Mouse (Mus musculus): ENCODE measurements around the gene Srp9. TPM values are rescaled to one million over a fixed set of nuclear protein-coding genes. Genes with fewer than 3 reads are reported as not detected.

The Srp9 gene
- polyA plus RNA-seq, 1 experiment from 2014 or later, result 153 TPM

DNA sequence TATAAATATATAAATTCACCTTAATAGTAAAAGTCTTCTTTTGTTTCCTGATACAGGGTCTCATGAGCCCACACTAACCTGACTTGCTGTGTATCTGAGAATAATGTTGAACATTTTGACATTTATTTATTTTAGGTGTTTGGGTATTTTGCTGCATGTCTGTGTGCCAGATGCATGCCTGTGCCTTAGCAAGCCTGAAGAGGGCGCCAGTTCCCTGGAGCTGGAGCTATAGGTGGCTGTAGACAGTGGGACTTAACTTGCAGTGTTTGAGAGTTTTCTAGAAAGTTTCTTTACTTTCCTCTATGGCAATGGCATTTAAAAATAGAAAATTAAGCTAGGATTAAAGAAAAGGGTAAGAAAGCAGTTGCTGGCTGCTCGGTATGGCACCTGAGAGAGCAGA lies 6.3 kb downstream of the Srp9 start:
- WGBS, result 51% methylated on average over 2 of the region's 2 CpGs
- Histone ChIP-seq H3K9ac (replicated peaks; ENCODE audit: low read depth, low read length) (no peak overlapping the region), H3K4me3 (ENCODE audit: low read depth, low read length) (no peak overlapping the region), H3K27me3 (ENCODE audit: control insufficient read depth, insufficient read depth, low read length) (no peaks in the 10 kb centered on the region), H3K36me3 (ENCODE audit: control insufficient read depth, insufficient read depth, low read length) (peaks cover 19% of the 10 kb centered on the region), H3K27ac (ENCODE audit: low read depth, low read length) (no peak overlapping the region), H3K4me1 (ENCODE audit: control insufficient read depth, insufficient read depth, low read length) (peaks cover 4% of the 10 kb centered on the region), H3K4me2 (ENCODE audit: low read depth, low read length) (no peak overlapping the region), H3K9me3 (ENCODE audit: control insufficient read depth, low read length) (no peaks in the 10 kb centered on the region)
- ATAC-seq (ENCODE audit: low read depth), result no peak

DNA sequence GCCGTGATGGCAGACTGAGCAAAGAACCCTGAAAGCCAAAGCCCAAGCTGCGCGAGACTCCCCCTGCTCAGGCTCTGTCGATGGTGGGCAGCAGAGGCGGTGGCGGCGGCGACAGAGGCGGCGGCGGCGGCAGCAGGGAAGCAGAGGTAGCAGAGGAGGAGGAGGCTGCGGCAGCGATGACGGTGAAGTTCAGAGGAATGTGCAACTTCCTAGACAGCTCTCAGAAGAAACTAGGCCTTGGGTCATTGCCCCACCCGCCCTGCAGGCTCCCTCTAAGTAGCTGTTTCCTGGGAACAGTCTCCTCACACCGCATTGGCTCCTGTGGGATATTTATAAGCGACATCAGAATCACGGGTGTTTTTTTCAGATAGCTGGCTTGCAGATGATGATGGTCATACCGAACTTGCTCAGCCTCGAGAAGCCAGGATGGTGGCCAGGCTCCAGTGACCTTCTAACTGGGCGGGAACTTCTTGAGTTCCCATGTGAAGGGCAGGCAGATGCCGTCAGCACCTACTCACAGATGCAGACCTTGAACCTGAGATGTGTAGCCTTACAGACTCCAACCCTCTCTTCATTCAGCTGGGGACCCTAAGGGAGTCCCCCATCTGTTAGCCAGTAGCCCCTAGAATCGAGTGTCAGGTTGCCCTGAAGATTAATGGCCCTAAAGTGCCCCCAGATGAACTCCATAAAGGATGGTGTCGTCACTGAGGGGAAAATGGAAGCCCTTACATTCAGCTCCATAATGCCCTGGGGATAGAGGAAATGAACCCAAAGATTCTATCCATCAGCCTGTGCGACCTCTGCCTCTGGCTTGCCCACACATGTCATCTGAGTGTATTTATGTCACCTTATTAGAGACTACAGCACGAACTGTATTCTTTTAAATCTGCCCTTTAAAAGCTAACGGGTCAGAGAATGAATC lies 12.9 kb downstream of the Srp9 start:
- 51% methylated on average over 27 of the region's 28 CpGs for WGBS
- Histone ChIP-seq H3K9ac (replicated peaks; ENCODE audit: low read depth, low read length) (no peak overlapping the region), H3K27ac (ENCODE audit: low read depth, low read length) (no peak overlapping the region), H3K4me2 (ENCODE audit: low read depth, low read length) (no peak overlapping the region), H3K27me3 (ENCODE audit: control insufficient read depth, insufficient read depth, low read length) (no peaks in the 10 kb centered on the region), H3K36me3 (ENCODE audit: control insufficient read depth, insufficient read depth, low read length) (peaks cover 3% of the 10 kb centered on the region; the same call in 1 of the 2 replicates), H3K4me3 (ENCODE audit: low read depth, low read length) (no peak overlapping the region), H3K4me1 (ENCODE audit: control insufficient read depth, insufficient read depth, low read length) (no peaks in the 10 kb centered on the region), H3K9me3 (ENCODE audit: control insufficient read depth, low read length) (no peaks in the 10 kb centered on the region)
- no peak for ATAC-seq (ENCODE audit: low read depth)

DNA sequence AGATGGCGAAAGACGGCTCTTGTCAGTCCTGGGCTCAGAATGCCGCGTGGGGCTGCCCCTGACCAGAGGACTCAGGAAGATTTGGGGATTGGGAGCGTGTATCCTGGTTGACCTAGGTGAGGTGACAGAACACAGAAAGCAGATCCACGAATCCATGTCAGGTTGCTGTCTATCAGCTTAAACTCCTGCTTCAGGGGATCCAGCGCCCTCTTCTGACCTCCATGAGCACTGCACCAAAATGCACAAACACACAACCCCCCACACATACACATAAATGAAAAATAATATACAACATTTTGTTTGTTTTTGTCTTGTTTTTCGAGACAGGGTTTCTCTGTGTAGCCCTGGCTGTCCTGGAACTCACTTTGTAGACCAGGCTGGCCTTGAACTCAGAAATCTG lies 13.6 kb downstream of the Srp9 start:
- no peak overlapping the region for H3K4me3 ChIP-seq (ENCODE audit: low read depth, low read length)
- H3K27ac ChIP-seq (ENCODE audit: low read depth, low read length), result no peak overlapping the region
- no peak overlapping the region for H3K9ac ChIP-seq (replicated peaks; ENCODE audit: low read depth, low read length)
- no peaks in the 10 kb centered on the region for H3K36me3 ChIP-seq (ENCODE audit: control insufficient read depth, insufficient read depth, low read length)
- H3K4me1 ChIP-seq (ENCODE audit: control insufficient read depth, insufficient read depth, low read length), result no peaks in the 10 kb centered on the region
- H3K9me3 ChIP-seq (ENCODE audit: control insufficient read depth, low read length), result no peaks in the 10 kb centered on the region
- ATAC-seq (ENCODE audit: low read depth), result no peak
- no peaks in the 10 kb centered on the region for H3K27me3 ChIP-seq (ENCODE audit: control insufficient read depth, insufficient read depth, low read length)
- 59% methylated on average over 8 of the region's 8 CpGs for WGBS
- no peak overlapping the region for H3K4me2 ChIP-seq (ENCODE audit: low read depth, low read length)

DNA sequence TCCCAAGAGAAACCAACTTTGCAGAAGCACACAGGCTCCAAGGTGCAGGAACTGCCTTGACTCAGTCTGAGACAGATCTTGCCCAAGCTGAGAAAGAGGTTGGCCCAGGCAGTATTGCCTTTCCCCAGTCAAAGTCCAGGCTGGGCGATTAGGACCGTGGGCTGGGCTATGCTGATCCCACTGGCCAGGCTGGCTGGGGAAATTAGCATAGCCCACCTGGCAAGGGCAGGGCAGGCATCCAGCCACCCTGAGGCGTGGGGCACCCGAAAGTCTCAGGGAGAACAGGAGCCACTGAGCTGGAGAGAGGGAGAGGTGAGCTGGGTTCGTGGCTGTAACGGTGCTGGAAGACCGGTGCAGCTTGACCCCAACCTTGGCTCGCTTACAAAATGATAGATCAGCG lies 15.4 kb downstream of the Srp9 start:
- Histone ChIP-seq H3K4me3 (ENCODE audit: low read depth, low read length) (no peak overlapping the region), H3K4me1 (ENCODE audit: control insufficient read depth, insufficient read depth, low read length) (no peaks in the 10 kb centered on the region), H3K9me3 (ENCODE audit: control insufficient read depth, low read length) (no peaks in the 10 kb centered on the region), H3K4me2 (ENCODE audit: low read depth, low read length) (no peak overlapping the region), H3K36me3 (ENCODE audit: control insufficient read depth, insufficient read depth, low read length) (no peaks in the 10 kb centered on the region), H3K9ac (replicated peaks; ENCODE audit: low read depth, low read length) (no peak overlapping the region), H3K27ac (ENCODE audit: low read depth, low read length) (no peak overlapping the region), H3K27me3 (ENCODE audit: control insufficient read depth, insufficient read depth, low read length) (no peaks in the 10 kb centered on the region)
- WGBS, result 35% methylated on average over 9 of the region's 9 CpGs
- no peak for ATAC-seq (ENCODE audit: low read depth)

DNA sequence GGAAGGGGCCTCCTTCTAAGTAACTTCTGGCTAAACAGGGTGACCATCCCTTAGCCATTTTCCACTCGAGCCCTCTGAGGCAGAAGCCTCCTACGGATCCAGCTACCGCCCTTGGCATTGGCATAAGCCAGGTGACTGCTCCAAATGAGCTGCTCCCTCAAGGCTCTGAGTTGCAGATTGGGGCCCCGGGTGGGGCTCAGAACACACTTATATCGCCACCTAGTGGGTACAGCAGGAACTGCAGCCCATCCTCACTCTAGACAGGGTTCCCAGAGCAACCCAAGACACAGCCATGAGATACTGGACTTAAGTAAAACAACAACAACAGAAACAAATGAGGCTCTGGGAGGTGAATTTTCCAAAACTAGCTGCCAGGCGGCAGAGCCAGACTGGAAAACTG lies 15.8 kb downstream of the Srp9 start:
- Histone ChIP-seq H3K4me3 (ENCODE audit: low read depth, low read length) (no peak overlapping the region), H3K9ac (replicated peaks; ENCODE audit: low read depth, low read length) (no peak overlapping the region), H3K27ac (ENCODE audit: low read depth, low read length) (no peak overlapping the region), H3K27me3 (ENCODE audit: control insufficient read depth, insufficient read depth, low read length) (no peaks in the 10 kb centered on the region), H3K4me1 (ENCODE audit: control insufficient read depth, insufficient read depth, low read length) (no peaks in the 10 kb centered on the region), H3K4me2 (ENCODE audit: low read depth, low read length) (no peak overlapping the region), H3K36me3 (ENCODE audit: control insufficient read depth, insufficient read depth, low read length) (no peaks in the 10 kb centered on the region), H3K9me3 (ENCODE audit: control insufficient read depth, low read length) (no peaks in the 10 kb centered on the region)
- 5% methylated on average over 6 of the region's 6 CpGs for WGBS
- ATAC-seq (ENCODE audit: low read depth), result peak; percentile 86; the same call in 1 of the 2 replicates

DNA sequence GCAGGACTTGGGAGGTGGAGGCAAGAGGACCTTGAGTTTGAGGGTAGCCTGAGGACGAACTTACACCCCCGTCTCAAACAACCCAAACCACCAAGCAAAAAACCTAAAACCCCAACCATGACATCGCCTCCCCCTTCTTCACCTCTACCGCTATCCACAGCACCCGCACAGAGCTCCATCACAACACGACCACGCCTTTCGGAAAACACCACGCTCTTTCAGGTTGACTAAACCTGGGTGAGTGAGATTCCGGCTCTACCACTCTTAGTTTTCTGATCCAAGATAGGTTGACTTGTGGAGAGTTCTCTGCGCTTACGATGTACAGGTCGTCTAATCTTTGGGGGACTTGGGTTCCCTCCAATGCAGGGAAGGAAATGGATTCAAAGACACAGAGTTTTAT lies 18.2 kb downstream of the Srp9 start:
- no peak for ATAC-seq (ENCODE audit: low read depth)
- Histone ChIP-seq H3K4me2 (ENCODE audit: low read depth, low read length) (no peak overlapping the region), H3K27me3 (ENCODE audit: control insufficient read depth, insufficient read depth, low read length) (no peaks in the 10 kb centered on the region), H3K4me1 (ENCODE audit: control insufficient read depth, insufficient read depth, low read length) (no peaks in the 10 kb centered on the region), H3K9ac (replicated peaks; ENCODE audit: low read depth, low read length) (no peak overlapping the region), H3K27ac (ENCODE audit: low read depth, low read length) (no peak overlapping the region), H3K9me3 (ENCODE audit: control insufficient read depth, low read length) (no peaks in the 10 kb centered on the region), H3K36me3 (ENCODE audit: control insufficient read depth, insufficient read depth, low read length) (no peaks in the 10 kb centered on the region), H3K4me3 (ENCODE audit: low read depth, low read length) (no peak overlapping the region)
- WGBS, result 93% methylated on average over 13 of the region's 13 CpGs

DNA sequence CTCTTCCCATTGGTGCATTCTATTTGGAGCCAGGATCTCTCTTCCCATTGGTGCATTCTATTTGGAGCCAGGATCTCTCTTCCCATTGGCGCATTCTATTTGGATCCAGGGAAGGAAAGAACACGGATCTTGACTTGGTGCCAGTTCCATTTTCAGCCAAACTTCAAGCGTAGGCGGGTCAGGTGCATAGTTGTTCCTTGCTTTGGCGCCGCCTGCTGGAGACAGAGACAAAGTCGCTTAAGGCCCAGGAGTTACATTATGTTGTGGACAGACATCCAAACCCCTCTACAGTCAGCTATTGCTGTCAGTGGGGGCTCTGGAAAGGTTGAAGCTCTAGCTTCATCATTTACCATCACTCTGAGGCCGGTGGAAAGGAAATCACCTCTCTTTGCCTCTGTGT lies 18.8 kb downstream of the Srp9 start:
- WGBS, result 83% methylated on average over 8 of the region's 8 CpGs
- no peak overlapping the region for H3K4me3 ChIP-seq (ENCODE audit: low read depth, low read length)
- no peaks in the 10 kb centered on the region for H3K27me3 ChIP-seq (ENCODE audit: control insufficient read depth, insufficient read depth, low read length)
- no peaks in the 10 kb centered on the region for H3K36me3 ChIP-seq (ENCODE audit: control insufficient read depth, insufficient read depth, low read length)
- H3K9ac ChIP-seq (replicated peaks; ENCODE audit: low read depth, low read length), result no peak overlapping the region
- H3K27ac ChIP-seq (ENCODE audit: low read depth, low read length), result no peak overlapping the region
- H3K4me2 ChIP-seq (ENCODE audit: low read depth, low read length), result no peak overlapping the region
- no peak for ATAC-seq (ENCODE audit: low read depth)
- no peaks in the 10 kb centered on the region for H3K9me3 ChIP-seq (ENCODE audit: control insufficient read depth, low read length)
- H3K4me1 ChIP-seq (ENCODE audit: control insufficient read depth, insufficient read depth, low read length), result no peaks in the 10 kb centered on the region

DNA sequence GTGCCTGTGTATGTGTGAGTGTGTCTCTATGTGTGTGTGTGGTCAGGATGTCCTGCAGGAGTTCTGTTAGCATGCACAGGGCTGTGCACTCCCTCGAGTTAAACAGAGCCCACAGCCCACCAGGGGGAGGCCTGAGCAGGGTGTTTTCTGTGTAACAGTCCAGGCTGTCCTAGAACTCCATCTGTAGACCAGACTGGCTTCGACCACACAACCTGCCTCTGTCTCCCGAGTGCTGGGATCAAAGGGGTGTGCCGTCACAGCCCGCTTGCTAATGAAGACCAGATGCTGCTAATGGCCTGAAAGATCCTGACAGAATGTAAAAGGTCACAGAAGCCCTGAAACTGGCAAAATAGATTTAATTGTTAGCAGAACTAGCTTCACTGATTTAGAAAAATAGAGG lies 21.0 kb downstream of the Srp9 start:
- no peaks in the 10 kb centered on the region for H3K27me3 ChIP-seq (ENCODE audit: control insufficient read depth, insufficient read depth, low read length)
- H3K4me3 ChIP-seq (ENCODE audit: low read depth, low read length), result no peak overlapping the region
- ATAC-seq (ENCODE audit: low read depth), result no peak
- H3K9me3 ChIP-seq (ENCODE audit: control insufficient read depth, low read length), result no peaks in the 10 kb centered on the region
- no peaks in the 10 kb centered on the region for H3K36me3 ChIP-seq (ENCODE audit: control insufficient read depth, insufficient read depth, low read length)
- H3K4me2 ChIP-seq (ENCODE audit: low read depth, low read length), result no peak overlapping the region
- H3K9ac ChIP-seq (replicated peaks; ENCODE audit: low read depth, low read length), result no peak overlapping the region
- 48% methylated on average over 5 of the region's 5 CpGs for WGBS
- H3K4me1 ChIP-seq (ENCODE audit: control insufficient read depth, insufficient read depth, low read length), result no peaks in the 10 kb centered on the region
- no peak overlapping the region for H3K27ac ChIP-seq (ENCODE audit: low read depth, low read length)

DNA sequence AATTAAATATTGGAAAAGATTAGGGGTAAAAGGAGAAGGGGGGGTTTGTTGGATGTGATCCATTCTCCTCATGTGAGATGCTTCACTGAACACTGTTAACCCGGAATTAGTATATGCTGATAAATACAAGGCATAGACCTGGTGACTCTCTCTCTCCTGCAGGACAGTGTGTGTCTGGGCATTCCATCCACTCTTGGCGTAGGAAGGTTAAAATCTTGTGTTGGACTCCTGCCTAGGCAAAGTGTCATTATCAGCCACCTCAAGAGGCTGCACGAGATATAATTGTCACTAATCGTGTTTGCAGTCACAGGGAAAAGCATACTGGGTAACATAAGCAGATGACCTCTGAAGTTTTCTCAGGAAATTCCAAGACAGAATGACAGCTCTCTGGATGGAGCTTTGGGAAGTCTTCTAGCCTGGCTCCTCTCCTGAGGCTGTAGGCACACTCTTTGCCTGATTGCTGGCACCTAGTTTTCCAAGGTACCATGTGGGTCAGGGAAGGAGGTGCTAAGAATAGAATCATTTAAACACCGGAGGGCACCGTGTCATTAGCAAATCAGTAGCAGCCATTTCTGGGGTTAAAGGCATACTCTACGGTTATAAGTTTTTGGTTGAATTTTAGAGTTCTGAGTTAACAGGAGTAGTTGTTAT lies 24.5 kb downstream of the Srp9 start:
- WGBS, result 83% methylated on average over 7 of the region's 7 CpGs
- H3K9me3 ChIP-seq (ENCODE audit: control insufficient read depth, low read length), result no peaks in the 10 kb centered on the region
- no peaks in the 10 kb centered on the region for H3K4me1 ChIP-seq (ENCODE audit: control insufficient read depth, insufficient read depth, low read length)
- no peak overlapping the region for H3K27ac ChIP-seq (ENCODE audit: low read depth, low read length)
- no peak for ATAC-seq (ENCODE audit: low read depth)
- H3K4me3 ChIP-seq (ENCODE audit: low read depth, low read length), result no peak overlapping the region
- H3K27me3 ChIP-seq (ENCODE audit: control insufficient read depth, insufficient read depth, low read length), result no peaks in the 10 kb centered on the region
- no peak overlapping the region for H3K9ac ChIP-seq (replicated peaks; ENCODE audit: low read depth, low read length)
- H3K4me2 ChIP-seq (ENCODE audit: low read depth, low read length), result no peak overlapping the region
- H3K36me3 ChIP-seq (ENCODE audit: control insufficient read depth, insufficient read depth, low read length), result no peaks in the 10 kb centered on the region
